Mouse (Mus musculus): ENCODE results near the gene Parva. TPM values are rescaled to one million over a fixed set of nuclear protein-coding genes. Genes with fewer than 3 reads are reported as not detected.

Gene Parva
- total and polyA plus RNA-seq, 3 experiments = 0.08 to 1.1 (median 0.15) TPM

- Histone ChIP-seq H3K36me3 (replicated peaks in 1 of 2; ENCODE audit: control insufficient read depth in 1 of 2, insufficient read depth in 1 of 2, low read length in 1 of 2) (no peaks in the 10 kb centered on the region), H3K4me1 (ENCODE audit: control insufficient read depth in 1 of 2, insufficient read depth in 2 of 2) (peaks cover 13 to 63% of the 10 kb centered on the region in 2 experiments; a peak in 3 of 4 replicates), H3K27ac (ENCODE audit: insufficient read depth, low read depth) (no peak overlapping the region), H3K79me2 (replicated peaks; ENCODE audit: control insufficient read depth, extremely low read depth, insufficient read depth, poor library complexity, severe bottlenecking) (no peaks in the 10 kb centered on the region), H3K4me3 (replicated peaks in 1 of 3; ENCODE audit: low read depth in 2 of 3, low read length in 2 of 3, poor library complexity in 1 of 3) (peak overlapping the region in 1 of 3 experiments; percentile 52), H3K9me3 (replicated peaks; ENCODE audit: low read length) (no peaks in the 10 kb centered on the region), H3K27me3 (replicated peaks) (no peaks in the 10 kb centered on the region), H3K4me2 (ENCODE audit: insufficient read depth, low read depth, poor library complexity, severe bottlenecking) (peak overlapping the region; percentile 43; the same call in 1 of the 2 replicates), H3K9ac (ENCODE audit: insufficient read depth, low read depth) (no peak overlapping the region; the same call in 1 of the 2 replicates)
- dilution Hi-C loops (cut with MboI; ENCODE audit: extremely low pct_ligation_motif_present, extremely low pct_unique_long_range_greater_than_20kb, low sequenced_read_pairs) = no loop called here
- TF ChIP-seq JUN (IDR thresholded peaks at IDR 0.05; ENCODE audit: insufficient read depth, low read depth, low read length) = no peak
- peak; percentile 69 for TF ChIP-seq MEF2A (IDR thresholded peaks at IDR 0.05; ENCODE audit: borderline replicate concordance, low read depth, low read length)
- no peak for TF ChIP-seq POLR2AphosphoS2 (IDR thresholded peaks at IDR 0.05; ENCODE audit: low read depth, low read length)
- 0 out of 2 replicates have a peak, but pooled peaks have one; percentile 39 for TF ChIP-seq MAZ (IDR thresholded peaks at IDR 0.05; ENCODE audit: low read depth, low read length)
- TF ChIP-seq GABPA (IDR thresholded peaks at IDR 0.05; ENCODE audit: insufficient replicate concordance, low read depth, low read length) = no peak
- TF ChIP-seq ZC3H11A (IDR thresholded peaks at IDR 0.05; ENCODE audit: low read depth, low read length) = no peak
- TF ChIP-seq ETS1 (conservative IDR thresholded peaks at IDR 0.05; ENCODE audit: low read depth, low read length) = no peak; the same call in 1 of the 2 replicates
- TF ChIP-seq TBP (conservative IDR thresholded peaks at IDR 0.05; ENCODE audit: low read depth, low read length) = no peak
- TF ChIP-seq NELFE (IDR thresholded peaks at IDR 0.05; ENCODE audit: low read depth, low read length) = no peak
- TF ChIP-seq HCFC1 (IDR thresholded peaks at IDR 0.05; ENCODE audit: low read depth, low read length) = no peak; the same call in 1 of the 2 replicates
- TF ChIP-seq KAT2A (IDR thresholded peaks at IDR 0.05; ENCODE audit: insufficient replicate concordance, low read length) = no peak
- no peak for TF ChIP-seq PAX5 (IDR thresholded peaks at IDR 0.05; ENCODE audit: low read length)
- no peak for TF ChIP-seq MAFK (IDR thresholded peaks at IDR 0.05; ENCODE audit: insufficient replicate concordance, low read length)
- TF ChIP-seq MXI1 (IDR thresholded peaks at IDR 0.05; ENCODE audit: low read depth, low read length) = 0 out of 2 replicates have a peak, but pooled peaks have one; percentile 30
- TF ChIP-seq NRF1 (IDR thresholded peaks at IDR 0.05; ENCODE audit: low read depth, low read length) = no peak
- no peak for TF ChIP-seq UBTF (IDR thresholded peaks at IDR 0.05; ENCODE audit: low read depth, low read length)
- TF ChIP-seq MYC (IDR thresholded peaks at IDR 0.05; ENCODE audit: low read depth, low read length) = no peak
- TF ChIP-seq EP300 (IDR thresholded peaks at IDR 0.05; ENCODE audit: low read length) = peak; percentile 66
- TF ChIP-seq CTCF (conservative IDR thresholded peaks at IDR 0.05 in 1 of 2, IDR thresholded peaks at IDR 0.05 in 1 of 2; ENCODE audit: low read depth in 2 of 2, low read length in 2 of 2) = no peak
- TF ChIP-seq RAD21 (IDR thresholded peaks at IDR 0.05; ENCODE audit: low read depth, low read length) = no peak
- TF ChIP-seq SIN3A (IDR thresholded peaks at IDR 0.05; ENCODE audit: low read length) = 0 out of 2 replicates have a peak, but pooled peaks have one; percentile 50
- 0 out of 2 replicates have a peak, but pooled peaks have one; percentile 51 for TF ChIP-seq ZMIZ1 (IDR thresholded peaks at IDR 0.05; ENCODE audit: low read depth, low read length)
- peak; percentile 55 for TF ChIP-seq BHLHE40 (IDR thresholded peaks at IDR 0.05; ENCODE audit: low read depth, low read length)
- TF ChIP-seq ELF1 (IDR thresholded peaks at IDR 0.05; ENCODE audit: low read depth, low read length) = no peak
- TF ChIP-seq RCOR1 (conservative IDR thresholded peaks at IDR 0.05; ENCODE audit: low read depth, low read length) = peak; percentile 61; the same call in 1 of the 2 replicates
- TF ChIP-seq TCF12 (IDR thresholded peaks at IDR 0.05; ENCODE audit: low read depth, low read length) = peak; percentile 48; the same call in 1 of the 2 replicates
- no peak for TF ChIP-seq E2F4 (IDR thresholded peaks at IDR 0.05; ENCODE audit: insufficient replicate concordance, low read depth, low read length)
- no peak for TF ChIP-seq ZNF384 (IDR thresholded peaks at IDR 0.05; ENCODE audit: low read depth, low read length)
- no peak for TF ChIP-seq MAX (IDR thresholded peaks at IDR 0.05; ENCODE audit: low read length)
- no peak for TF ChIP-seq USF1 (IDR thresholded peaks at IDR 0.05; ENCODE audit: low read depth, low read length)
- TF ChIP-seq USF2 (conservative IDR thresholded peaks at IDR 0.05; ENCODE audit: low read depth, low read length) = no peak
- no peak for TF ChIP-seq SMC3 (IDR thresholded peaks at IDR 0.05; ENCODE audit: low read depth, low read length)
- TF ChIP-seq POLR2A (IDR thresholded peaks at IDR 0.05; ENCODE audit: low read depth, low read length) = no peak
- TF ChIP-seq CHD1 (IDR thresholded peaks at IDR 0.05; ENCODE audit: low read depth, low read length) = 0 out of 2 replicates have a peak, but pooled peaks have one; percentile 82
- no peak for TF ChIP-seq ZKSCAN1 (IDR thresholded peaks at IDR 0.05; ENCODE audit: borderline replicate concordance, low read depth, low read length)
- no peak for TF ChIP-seq JUND (conservative IDR thresholded peaks at IDR 0.05; ENCODE audit: low read depth, low read length)
- peak; percentile 49; the same call in 1 of the 2 replicates for TF ChIP-seq CHD2 (IDR thresholded peaks at IDR 0.05; ENCODE audit: low read length)
- peak; percentile 64; the same call in 1 of the 2 replicates for TF ChIP-seq IRF4 (IDR thresholded peaks at IDR 0.05; ENCODE audit: low read depth, low read length)
- DNase-seq (ENCODE audit: extremely low read depth) = peak; percentile 50
- in situ Hi-C loops (cut with MboI; ENCODE audit: low pct_ligation_motif_present, low pct_unique_long_range_greater_than_20kb, low sequenced_read_pairs) = no loop called here
Observed at GRCm38 (mm10) chr7:112503448-112503847, 76.1 kb downstream of the Parva start.
